Mouse (Mus musculus): ENCODE results near the gene Fosb.

Gene Fosb

GRCm38 (mm10) chr7:19309884-19310641, at the start of gene Fosb:
TSS of gene Fosb (minus strand) at chr7:19310051.
- peak; percentile 95 to 96 for DNase-seq (ENCODE audit: low spot score in 2 of 2)

- DNase-seq (ENCODE audit: low spot score in 2 of 2) = peak; percentile 82 to 87
These were observed 49.5 kb upstream of the Fosb start, which contains the start of the genes Cd3eap and Ppp1r13l for GRCm38 (mm10) chr7:19359299-19359891. TSS of gene Cd3eap (minus strand) at chr7:19359483. TSS of gene Ppp1r13l (plus strand) at chr7:19359749.

GRCm38 (mm10) chr7:19358634-19359033, 48.8 kb upstream of the Fosb start:
- DNase-seq (ENCODE audit: low spot score in 2 of 2) = no peak

- DNase-seq (ENCODE audit: low spot score in 2 of 2) = no peak
These were observed 47.8 kb upstream of the Fosb start for GRCm38 (mm10) chr7:19357381-19358375.

- no peak for DNase-seq (ENCODE audit: low spot score in 2 of 2)
These were observed 46.5 kb upstream of the Fosb start for GRCm38 (mm10) chr7:19356311-19356710.

- DNase-seq (ENCODE audit: low spot score in 2 of 2) = no peak
These were observed 45.1 kb upstream of the Fosb start for GRCm38 (mm10) chr7:19354991-19355390.

GRCm38 (mm10) chr7:19350221-19350620, 40.4 kb upstream of the Fosb start:
- no peak for DNase-seq (ENCODE audit: low spot score in 2 of 2)

- no peak for DNase-seq (ENCODE audit: low spot score in 2 of 2)
These were observed 39.5 kb upstream of the Fosb start for GRCm38 (mm10) chr7:19349188-19349915.

GRCm38 (mm10) chr7:19344938-19345471, 35.2 kb upstream of the Fosb start:
- peak; percentile 92 to 98 for DNase-seq (ENCODE audit: low spot score in 2 of 2)

- no peak for DNase-seq (ENCODE audit: low spot score in 2 of 2)
These were observed 34.5 kb upstream of the Fosb start, which contains the start of gene Ercc1 for GRCm38 (mm10) chr7:19344237-19344847. TSS of gene Ercc1 (plus strand) at chr7:19344778.

- DNase-seq (ENCODE audit: low spot score in 2 of 2) = peak; percentile 56 to 76
These were observed 33.5 kb upstream of the Fosb start for GRCm38 (mm10) chr7:19343210-19343808.

- peak; percentile 67 to 79 for DNase-seq (ENCODE audit: low spot score in 2 of 2)
These were observed 32.7 kb upstream of the Fosb start for GRCm38 (mm10) chr7:19342481-19343027.

- DNase-seq (ENCODE audit: low spot score in 2 of 2) = peak in 1 of 2 experiments; percentile 50
These were observed 32.0 kb upstream of the Fosb start for GRCm38 (mm10) chr7:19341761-19342409.

- no peak for DNase-seq (ENCODE audit: low spot score in 2 of 2)
These were observed 31.4 kb upstream of the Fosb start for GRCm38 (mm10) chr7:19341250-19341649.

GRCm38 (mm10) chr7:19338596-19338995, 28.7 kb upstream of the Fosb start:
- no peak for DNase-seq (ENCODE audit: low spot score in 2 of 2)

GRCm38 (mm10) chr7:19338060-19338459, 28.2 kb upstream of the Fosb start:
- DNase-seq (ENCODE audit: low spot score in 2 of 2) = no peak

GRCm38 (mm10) chr7:19337122-19337521, 27.3 kb upstream of the Fosb start:
- no peak for DNase-seq (ENCODE audit: low spot score in 2 of 2)

GRCm38 (mm10) chr7:19335583-19335982, 25.7 kb upstream of the Fosb start:
- peak in 1 of 2 experiments; percentile 38 for DNase-seq (ENCODE audit: low spot score in 2 of 2)

- DNase-seq (ENCODE audit: low spot score in 2 of 2) = peak; percentile 87 to 89
These were observed 23.0 kb upstream of the Fosb start for GRCm38 (mm10) chr7:19332709-19333352.
